Mouse (Mus musculus): ENCODE data around the gene Ttll5.

Gene Ttll5

GRCm38 (mm10) chr12:85928513-85928912 lies 104.1 kb downstream of the Ttll5 start:
- no peak for DNase-seq (ENCODE audit: low spot score)

- no peak for DNase-seq (ENCODE audit: low spot score)
Measured at GRCm38 (mm10) chr12:85929711-85930110, 105.3 kb downstream of the Ttll5 start.

GRCm38 (mm10) chr12:85930713-85931112 lies 106.3 kb downstream of the Ttll5 start:
- no peak for DNase-seq (ENCODE audit: low spot score)

GRCm38 (mm10) chr12:85933241-85933640 lies 108.8 kb downstream of the Ttll5 start:
- DNase-seq (ENCODE audit: low spot score): no peak

- no peak for DNase-seq (ENCODE audit: low spot score)
Measured at GRCm38 (mm10) chr12:85937384-85937783, 112.9 kb downstream of the Ttll5 start.

- DNase-seq (ENCODE audit: low spot score): peak; percentile 29
Measured at GRCm38 (mm10) chr12:85943456-85943855, 119.0 kb downstream of the Ttll5 start.

- DNase-seq (ENCODE audit: low spot score): no peak
Measured at GRCm38 (mm10) chr12:85944419-85944818, 120.0 kb downstream of the Ttll5 start.

GRCm38 (mm10) chr12:85947161-85947560 lies 122.7 kb downstream of the Ttll5 start:
- no peak for DNase-seq (ENCODE audit: low spot score)

GRCm38 (mm10) chr12:85949667-85950066 lies 125.2 kb downstream of the Ttll5 start:
- DNase-seq (ENCODE audit: low spot score): no peak

GRCm38 (mm10) chr12:85950371-85950770 lies 125.9 kb downstream of the Ttll5 start:
- no peak for DNase-seq (ENCODE audit: low spot score)

- DNase-seq (ENCODE audit: low spot score): no peak
Measured at GRCm38 (mm10) chr12:85951036-85951435, 126.6 kb downstream of the Ttll5 start.

GRCm38 (mm10) chr12:85951822-85952221 lies 127.4 kb downstream of the Ttll5 start:
- no peak for DNase-seq (ENCODE audit: low spot score)

- DNase-seq (ENCODE audit: low spot score): no peak
Measured at GRCm38 (mm10) chr12:85952349-85952748, 127.9 kb downstream of the Ttll5 start.

- DNase-seq (ENCODE audit: low spot score): peak; percentile 14
Measured at GRCm38 (mm10) chr12:85954167-85954566, 129.7 kb downstream of the Ttll5 start.

GRCm38 (mm10) chr12:85955062-85955461 lies 130.6 kb downstream of the Ttll5 start:
- DNase-seq (ENCODE audit: low spot score): no peak

GRCm38 (mm10) chr12:85955690-85956089 lies 131.2 kb downstream of the Ttll5 start:
- no peak for DNase-seq (ENCODE audit: low spot score)

- no peak for DNase-seq (ENCODE audit: low spot score)
Measured at GRCm38 (mm10) chr12:85956251-85956650, 131.8 kb downstream of the Ttll5 start.

GRCm38 (mm10) chr12:85958460-85958859 lies 134.0 kb downstream of the Ttll5 start:
- DNase-seq (ENCODE audit: low spot score): no peak

- peak; percentile 11 for DNase-seq (ENCODE audit: low spot score)
Measured at GRCm38 (mm10) chr12:85959822-85960501, 135.5 kb downstream of the Ttll5 start.

- DNase-seq (ENCODE audit: low spot score): no peak
Measured at GRCm38 (mm10) chr12:85960699-85961098, 136.2 kb downstream of the Ttll5 start.

GRCm38 (mm10) chr12:85963160-85963559 lies 138.7 kb downstream of the Ttll5 start:
- no peak for DNase-seq (ENCODE audit: low spot score)

GRCm38 (mm10) chr12:85963699-85964098 lies 139.2 kb downstream of the Ttll5 start:
- no peak for DNase-seq (ENCODE audit: low spot score)

- no peak for DNase-seq (ENCODE audit: low spot score)
Measured at GRCm38 (mm10) chr12:85964436-85964835, 140.0 kb downstream of the Ttll5 start.

- DNase-seq (ENCODE audit: low spot score): no peak
Measured at GRCm38 (mm10) chr12:85967812-85968211, 143.4 kb downstream of the Ttll5 start.
